Comparison of ENCODE assay signal across 11 mouse cellular contexts in the genomic region with DNA sequence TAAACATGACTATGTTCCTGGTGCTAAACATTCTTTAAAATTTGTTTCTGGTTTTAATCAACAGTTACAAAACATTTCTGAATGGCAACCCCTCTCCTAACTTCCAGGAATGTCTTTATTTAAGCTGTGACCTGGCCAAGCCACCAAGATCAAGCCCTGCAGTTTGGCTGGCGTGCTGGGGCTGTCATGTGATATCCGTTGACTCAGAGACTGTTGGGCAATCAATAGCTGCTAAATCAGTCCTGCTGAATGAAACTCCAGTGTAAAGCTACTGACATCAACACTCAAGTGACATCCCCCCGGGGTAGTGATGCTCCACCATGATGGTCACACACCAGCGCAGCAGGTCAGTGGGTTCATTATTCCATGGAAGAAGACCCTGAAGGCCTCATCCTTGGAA. TPM values are rescaled to one million over a fixed set of nuclear protein-coding genes. Genes with fewer than 3 reads are reported as not detected.
DNase-seq lines count a peak whose midpoint lies in the region; TF ChIP-seq lines count a peak whose summit lies in the region.
"Had no signal": no experiment of that assay in that cellular context is flagged by ENCODE, and none has a peak within 500 bp of the region (broad histone marks: within the 10 kb centered on the region; RNA-seq: fewer than 3 reads in every experiment).

No protein-coding gene starts in this region.

- H3K4me3 ChIP-seq in myocyte: no peak overlapping the region
- H3K4me3 ChIP-seq in limb, embryonic 10.5 days: no peak overlapping the region

- WGBS in limb, embryonic 10.5 days: 83% methylated on average over 4 of the region's 4 CpGs

- H3K27ac ChIP-seq in limb, embryonic 10.5 days: no peak overlapping the region
- H3K27ac ChIP-seq: kidney, postnatal 0 days; stomach, postnatal 0 days had no signal

- no peaks in the 10 kb centered on the region for H3K9me3 ChIP-seq in limb, embryonic 10.5 days (replicated peaks)

- peaks cover 4% of the 10 kb centered on the region; the same call in 1 of the 2 replicates for H3K4me1 ChIP-seq in limb, embryonic 10.5 days

- DNase-seq in layer of hippocampus, adult 9-11 months: peak; percentile 72
- DNase-seq in layer of hippocampus, adult 18-20 months (ENCODE audit: low spot score in 2 of 2): no peak
- DNase-seq in adrenal gland, postnatal 25 days: peak; percentile 55
- DNase-seq in heart, postnatal 36 days: peak; percentile 31 to 39
- no peak for DNase-seq in right cerebral cortex, postnatal 4 days
- DNase-seq in cerebellum, postnatal 10 days: no peak
- DNase-seq in limb, embryonic 10.5 days (ENCODE audit: low spot score): no peak
- DNase-seq: retina, postnatal 1 day had no signal

- H3ac ChIP-seq in myocyte (ENCODE audit: control insufficient read depth, insufficient read length): no peak overlapping the region

- no peak overlapping the region for H3K4me2 ChIP-seq in myocyte (ENCODE audit: low read depth)

- intact Hi-C loops in heart, postnatal 36 days (cut with DNase I): no loop called here

- no peaks in the 10 kb centered on the region for H3K27me3 ChIP-seq in myocyte (ENCODE audit: control insufficient read depth, insufficient read depth, insufficient read length)
- H3K27me3 ChIP-seq in limb, embryonic 10.5 days (ENCODE audit: low read depth, poor library complexity, severe bottlenecking): no peaks in the 10 kb centered on the region

- no peaks in the 10 kb centered on the region for H3K79me2 ChIP-seq in myocyte (ENCODE audit: control insufficient read depth, insufficient read depth)

- TF ChIP-seq POLR2A in myocyte (IDR thresholded peaks at IDR 0.05; ENCODE audit: insufficient read length, low read depth): no peak

- no peaks in the 10 kb centered on the region for H3K36me3 ChIP-seq in myocyte (ENCODE audit: control insufficient read depth, insufficient read depth)
- no peaks in the 10 kb centered on the region for H3K36me3 ChIP-seq in limb, embryonic 10.5 days

TF ChIP-seq in myocyte, 11 proteins besides CTCF, POLR2A, EP300 and RAD21:
- TF ChIP-seq USF1 (IDR thresholded peaks at IDR 0.05; ENCODE audit: low read depth) (peak; percentile 55), CEBPB (IDR thresholded peaks at IDR 0.05; ENCODE audit: insufficient read depth, poor library complexity, severe bottlenecking) (peak; percentile 89), MYOG (IDR thresholded peaks at IDR 0.05; ENCODE audit: control insufficient read depth in 1 of 3, insufficient read depth in 1 of 3, insufficient read length in 2 of 3, low read depth in 2 of 3) (no peak), MYOD1 (IDR thresholded peaks at IDR 0.05; ENCODE audit: control insufficient read depth in 1 of 3, insufficient read length in 2 of 3, low read depth in 2 of 3) (no peak), E2F4 (IDR thresholded peaks at IDR 0.05; ENCODE audit: insufficient read depth) (no peak)

RNA-seq across cellular contexts. Expression of gene Scamp1, which starts 12.7 kb away (rescaled TPM):
- total RNA-seq in layer of hippocampus, adult 18-20 months (2021): 100 to 1,000 TPM; 160 to 186 TPM
- 47.7 and 58.7 TPM in 2 replicates for total RNA-seq in adrenal gland, postnatal 25 days (2021)
- total RNA-seq in heart, postnatal 36 days (2021): 10 to 100 TPM; 29.7 to 36.6 TPM
- polyA plus RNA-seq in myocyte (2012; fragmentation: generic; extraction: Trizol): 9.1 TPM
- polyA plus RNA-seq in limb, embryonic 10.5 days (2016; fragmentation: Nextera tagmentation; extraction: Ambion mirVana): 24.4 and 33.3 TPM in 2 replicates

Comparison
In these comparisons a context has a peak if more than half of its experiments do, and no peak if none do; other contexts are left out.
1. DNase-seq: peak in layer of hippocampus, adult 9-11 months (single experiment), adrenal gland, postnatal 25 days (single experiment) and heart, postnatal 36 days (2 of 2); none in layer of hippocampus, adult 18-20 months (0 of 2), right cerebral cortex, postnatal 4 days (single experiment), cerebellum, postnatal 10 days (0 of 2) and limb, embryonic 10.5 days (single experiment).